Mouse (Mus musculus) kidney, embryonic 15.5 days (tissue): Measurements from ENCODE around the gene Dip2c. TPM values are rescaled to one million over a fixed set of nuclear protein-coding genes. Genes with fewer than 3 reads are reported as not detected.

Source experiments
- ATAC-seq: fragments of 200-750 bp; cut with Nextera tagmentation; replicated peaks from 2 replicates; pipeline ENCODE4 v1.8.0; 2017; ENCODE audit warnings: moderate TSS enrichment; ENCODE audit not compliant: low FRiP score
- H3K27ac ChIP-seq: fragments of 300-500 bp; sonication (generic); 2 replicates; pipeline ENCODE4 v1.5.1; 2015; ENCODE audit warnings: mild to moderate bottlenecking, inconsistent platforms
- H3K27me3 ChIP-seq: fragments of 300-500 bp; sonication (generic); 2 replicates; pipeline ENCODE4 v1.6.1; 2015; ENCODE audit warnings: inconsistent platforms
- H3K36me3 ChIP-seq: fragments of 300-500 bp; sonication (generic); 2 replicates; pipeline ENCODE4 v1.6.1; 2015; ENCODE audit warnings: inconsistent platforms
- H3K4me1 ChIP-seq: fragments of 300-500 bp; sonication (generic); 2 replicates; pipeline ENCODE4 v1.6.1; 2015; ENCODE audit warnings: inconsistent platforms
- H3K4me2 ChIP-seq: fragments of 300-500 bp; sonication (generic); 2 replicates; pipeline ENCODE4 v1.6.1; 2015; ENCODE audit warnings: moderate library complexity, mild to moderate bottlenecking, inconsistent platforms
- H3K4me3 ChIP-seq: fragments of 300-500 bp; sonication (generic); replicated peaks from 2 replicates; pipeline ENCODE4 v1.5.1; 2015; ENCODE audit warnings: mild to moderate bottlenecking, inconsistent platforms
- H3K9ac ChIP-seq: fragments of 300-500 bp; sonication (generic); 2 replicates; pipeline ENCODE4 v1.6.1; 2015; ENCODE audit warnings: mild to moderate bottlenecking, inconsistent platforms
- H3K9me3 ChIP-seq: fragments of 300-500 bp; sonication (generic); replicated peaks from 2 replicates; pipeline ENCODE4 v1.6.1; 2016; ENCODE audit warnings: inconsistent platforms
- WGBS: fragments of 180-500 bp; shearing (Covaris S2); methylation state at CpG from one replicate; pipeline ENCODE4 v1.1.7; 2015; ENCODE audit warnings: mixed read lengths; 5-methylcytosine and 5-hydroxymethylcytosine counted together
- polyA plus RNA-seq: library from polyadenylated mRNA; unstranded; fragments of >200 nt; fragmentation: Nextera tagmentation; extraction: Ambion mirVana; gene quantifications from 2 replicates; pipeline ENCODE4 v1.2.1, GENCODE M21; 2015

The Dip2c gene
- polyA plus RNA-seq, 1 experiment from 2014 or later: 5.2 TPM

DNA sequence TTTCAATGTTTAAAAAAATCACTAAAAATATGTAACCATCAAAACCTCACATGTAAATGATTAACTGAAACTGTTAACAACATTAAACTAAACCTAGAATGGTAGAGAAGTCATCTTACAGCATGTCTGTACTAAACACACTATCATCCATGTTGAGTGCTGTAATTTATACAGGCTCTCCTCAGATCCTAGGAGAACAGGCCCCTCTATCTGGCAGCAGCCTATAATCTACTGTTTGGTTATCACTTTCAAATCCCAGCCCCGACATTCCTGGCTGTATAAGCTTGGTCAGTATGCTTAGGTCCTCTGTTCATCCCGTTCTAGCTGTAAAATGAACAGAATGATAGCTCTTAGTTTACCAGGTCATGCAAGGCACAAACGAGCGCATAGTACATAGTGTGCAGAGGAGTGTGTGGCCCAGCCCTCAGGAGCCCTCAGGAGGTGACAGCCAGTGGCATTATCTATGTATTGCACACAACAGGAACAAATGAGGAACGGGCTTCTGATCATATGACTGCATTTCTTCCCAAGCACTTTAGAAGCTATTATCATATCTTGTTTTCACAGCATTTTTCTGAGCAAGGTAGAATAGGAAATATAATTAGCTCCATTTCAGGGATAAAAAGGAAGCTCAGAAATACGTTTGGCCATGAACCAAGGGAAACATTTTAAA, 437.3 kb downstream of the Dip2c start:
- no peak overlapping the region for H3K9ac ChIP-seq
- ATAC-seq: no peak
- H3K4me3 ChIP-seq: no peak overlapping the region
- WGBS: 80% methylated on average over 6 of the region's 6 CpGs
- no peaks in the 10 kb centered on the region for H3K4me1 ChIP-seq
- no peak overlapping the region for H3K4me2 ChIP-seq
- H3K27ac ChIP-seq: no peak overlapping the region
- no peaks in the 10 kb centered on the region for H3K9me3 ChIP-seq
- peaks cover 23% of the 10 kb centered on the region for H3K36me3 ChIP-seq
- H3K27me3 ChIP-seq: no peaks in the 10 kb centered on the region

DNA sequence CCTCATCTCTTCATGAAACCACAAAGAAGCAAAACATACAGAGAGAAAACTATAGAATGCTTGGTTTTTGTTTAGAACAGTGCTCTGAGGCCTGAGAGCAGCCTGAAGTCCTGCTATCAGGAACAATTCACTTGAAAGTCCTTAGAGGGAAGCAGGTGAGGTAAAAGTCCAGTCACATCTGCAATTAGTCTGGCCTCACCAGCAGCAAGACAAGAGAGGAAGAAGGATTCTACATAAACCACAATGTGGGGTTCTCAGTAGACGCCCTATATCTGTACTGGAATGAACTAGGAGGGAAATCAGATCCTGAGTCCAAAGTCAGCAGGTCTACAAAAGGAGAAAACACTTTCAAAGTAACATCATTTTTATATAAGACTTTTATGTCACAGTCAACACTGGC, 438.9 kb downstream of the Dip2c start:
- H3K9me3 ChIP-seq: no peaks in the 10 kb centered on the region
- no peak overlapping the region for H3K9ac ChIP-seq
- no peak overlapping the region for H3K4me2 ChIP-seq
- WGBS: 93% methylated on average over 1 of the region's 1 CpGs
- peaks cover 23% of the 10 kb centered on the region for H3K36me3 ChIP-seq
- no peak for ATAC-seq
- H3K27me3 ChIP-seq: no peaks in the 10 kb centered on the region
- no peak overlapping the region for H3K4me3 ChIP-seq
- H3K27ac ChIP-seq: no peak overlapping the region
- H3K4me1 ChIP-seq: no peaks in the 10 kb centered on the region

Other genes with a start within 250 kb of the Dip2c start
- gene Larp4b, start 182.6 kb upstream of the Dip2c start, polyA plus RNA-seq: 34.5 and 35.2 TPM in 2 replicates